12 mouse cellular contexts compared by ENCODE assay signal in genomic region chr2:70663764-70664163, GRCm38 (mm10). TPM values are rescaled to one million over a fixed set of nuclear protein-coding genes. Genes with fewer than 3 reads are reported as not detected.
DNase-seq lines count a peak whose midpoint lies in the region; ATAC-seq and TF ChIP-seq lines count a peak whose summit lies in the region.
"Had no signal": no experiment of that assay in that cellular context is flagged by ENCODE, and none has a peak within 500 bp of the region (broad histone marks: within the 10 kb centered on the region; RNA-seq: fewer than 3 reads in every experiment).

No protein-coding gene starts in this region.

- no peaks in the 10 kb centered on the region for H3K9me3 ChIP-seq in hindbrain, postnatal 0 days (ENCODE audit: low read length)
- no peaks in the 10 kb centered on the region for H3K9me3 ChIP-seq in hindbrain, embryonic 12.5 days (replicated peaks)
- H3K9me3 ChIP-seq: limb, embryonic 15.5 days had no signal

- no peak overlapping the region for H3K9ac ChIP-seq in hindbrain, postnatal 0 days (replicated peaks; ENCODE audit: low read length)
- no peak overlapping the region for H3K9ac ChIP-seq in hindbrain, embryonic 12.5 days
- H3K9ac ChIP-seq: limb, embryonic 15.5 days had no signal

- no peaks in the 10 kb centered on the region for H3K36me3 ChIP-seq in hindbrain, postnatal 0 days (ENCODE audit: insufficient read depth, low read length)
- H3K36me3 ChIP-seq in hindbrain, embryonic 12.5 days = no peaks in the 10 kb centered on the region
- H3K36me3 ChIP-seq: limb, embryonic 15.5 days had no signal

- no peak overlapping the region for H3K27ac ChIP-seq in hindbrain, postnatal 0 days
- H3K27ac ChIP-seq in hindbrain, embryonic 12.5 days = no peak overlapping the region
- H3K27ac ChIP-seq: limb, embryonic 15.5 days had no signal

- peak; percentile 57 for TF ChIP-seq CTCF in hindbrain, postnatal 0 days (IDR thresholded peaks at IDR 0.05; ENCODE audit: low read depth)

- ATAC-seq in hindbrain, postnatal 0 days = no peak
- ATAC-seq in hindbrain, embryonic 12.5 days (ENCODE audit: low FRiP score) = no peak
- ATAC-seq: activated CD4-positive, CD25-positive, alpha-beta regulatory T cell, adult 4 months had no signal

- H3K4me2 ChIP-seq in hindbrain, postnatal 0 days (ENCODE audit: low read depth, low read length) = no peak overlapping the region
- H3K4me2 ChIP-seq in hindbrain, embryonic 12.5 days (replicated peaks) = no peak overlapping the region

- no peaks in the 10 kb centered on the region for H3K27me3 ChIP-seq in hindbrain, postnatal 0 days (ENCODE audit: insufficient read depth, low read length)
- H3K27me3 ChIP-seq in hindbrain, embryonic 12.5 days = no peaks in the 10 kb centered on the region
- H3K27me3 ChIP-seq: limb, embryonic 15.5 days had no signal

- H3K4me1 ChIP-seq in hindbrain, postnatal 0 days (ENCODE audit: insufficient read depth, low read length) = 0 out of 2 replicates have a peak, but pooled peaks cover 12% of the 10 kb centered on the region
- H3K4me1 ChIP-seq in hindbrain, embryonic 12.5 days = peaks cover 15% of the 10 kb centered on the region

- DNase-seq in hindbrain, postnatal 0 days (ENCODE audit: low spot score) = peak; percentile 46
- peak; percentile 20 to 29 for DNase-seq in spleen, postnatal 36 days (ENCODE audit: low spot score in 2 of 2)
- no peak for DNase-seq in spleen, adult 18-20 months
- peak; percentile 13 for DNase-seq in c-Kit-positive CD71-positive TER-119-positive erythroid progenitor cells, embryonic 14.5 days (ENCODE audit: low spot score)
- DNase-seq in thymus, postnatal 25 days = peak; percentile 18
- DNase-seq in cerebellum, postnatal 14 days = no peak
- DNase-seq in urinary bladder, postnatal 25 days (ENCODE audit: low spot score) = no peak
- DNase-seq: cerebellum, adult 11 months; kidney, postnatal 36 days had no signal

- WGBS in hindbrain, postnatal 0 days = 70% methylated on average over 5 of the region's 5 CpGs
- 85% methylated on average over 5 of the region's 5 CpGs for WGBS in hindbrain, embryonic 12.5 days

- H3K4me3 ChIP-seq in hindbrain, postnatal 0 days (ENCODE audit: low read length) = no peak overlapping the region
- H3K4me3 ChIP-seq in hindbrain, embryonic 12.5 days = no peak overlapping the region

RNA-seq across cellular contexts. Expression of gene Gm26558, which starts 1.9 kb away (rescaled TPM):
- total RNA-seq in hindbrain, postnatal 0 days (2014; rRNA removed) = 0.47 and 0.58 TPM in 2 replicates
- 3.4 and 4.8 TPM in 2 replicates for polyA plus RNA-seq in hindbrain, postnatal 0 days (2015; fragmentation: Nextera tagmentation; extraction: Ambion mirVana)
- 4.4 and 5.0 TPM in 2 replicates for polyA plus RNA-seq in hindbrain, embryonic 12.5 days (2016; fragmentation: Nextera tagmentation; extraction: Ambion mirVana)
- polyA plus RNA-seq: activated CD4-positive, CD25-positive, alpha-beta regulatory T cell, adult 4 months had no signal

RNA-seq across cellular contexts. Expression of gene Gorasp2, which starts 2.4 kb away (rescaled TPM):
- 82.6 and 84.0 TPM in 2 replicates for total RNA-seq in hindbrain, postnatal 0 days (2014; rRNA removed)
- polyA plus RNA-seq in hindbrain, postnatal 0 days (2015; fragmentation: Nextera tagmentation; extraction: Ambion mirVana) = 136 and 144 TPM in 2 replicates
- 132 and 143 TPM in 2 replicates for polyA plus RNA-seq in hindbrain, embryonic 12.5 days (2016; fragmentation: Nextera tagmentation; extraction: Ambion mirVana)

Comparison
In these comparisons a context has a peak if more than half of its experiments do, and no peak if none do; other contexts are left out.
1. DNase-seq: peak in hindbrain, postnatal 0 days (single experiment), spleen, postnatal 36 days (2 of 2), c-Kit-positive CD71-positive TER-119-positive erythroid progenitor cells, embryonic 14.5 days (single experiment) and thymus, postnatal 25 days (single experiment); none in spleen, adult 18-20 months (0 of 2), cerebellum, postnatal 14 days (0 of 2) and urinary bladder, postnatal 25 days (single experiment).